Mouse (Mus musculus): ENCODE data around the gene Epsti1. TPM values are rescaled to one million over a fixed set of nuclear protein-coding genes. Genes with fewer than 3 reads are reported as not detected.

The Epsti1 gene
- polyA plus RNA-seq, 1 experiment from 2014 or later = 6.7 TPM

DNA sequence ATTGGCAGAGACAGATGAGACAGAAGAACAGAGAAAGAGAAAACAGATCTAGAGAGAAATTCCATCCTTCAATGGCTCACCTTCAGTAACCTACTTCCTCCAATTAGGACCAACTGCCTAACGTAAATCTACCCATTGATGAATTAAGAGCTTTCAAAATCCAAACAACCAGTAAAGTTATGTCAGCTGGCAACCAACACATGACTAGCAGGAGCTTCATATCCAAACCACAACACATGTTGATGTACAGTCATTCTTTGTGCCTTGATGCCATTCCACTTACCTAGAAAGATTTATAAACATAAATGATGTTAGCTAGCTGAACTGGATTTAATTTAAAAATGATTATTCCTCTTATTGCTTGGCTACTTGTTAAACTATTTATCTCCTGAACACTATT, 22.0 kb upstream of the Epsti1 start:
- Histone ChIP-seq H3K9ac (no peak overlapping the region), H3K27me3 (replicated peaks) (no peaks in the 10 kb centered on the region), H3K36me3 (no peaks in the 10 kb centered on the region), H3K4me1 (replicated peaks) (no peaks in the 10 kb centered on the region), H3K9me3 (no peaks in the 10 kb centered on the region), H3K27ac (no peak overlapping the region), H3K4me2 (replicated peaks) (no peak overlapping the region), H3K4me3 (replicated peaks) (no peak overlapping the region)
- 66% methylated on average over 1 of the region's 1 CpGs for WGBS
- ATAC-seq = no peak

DNA sequence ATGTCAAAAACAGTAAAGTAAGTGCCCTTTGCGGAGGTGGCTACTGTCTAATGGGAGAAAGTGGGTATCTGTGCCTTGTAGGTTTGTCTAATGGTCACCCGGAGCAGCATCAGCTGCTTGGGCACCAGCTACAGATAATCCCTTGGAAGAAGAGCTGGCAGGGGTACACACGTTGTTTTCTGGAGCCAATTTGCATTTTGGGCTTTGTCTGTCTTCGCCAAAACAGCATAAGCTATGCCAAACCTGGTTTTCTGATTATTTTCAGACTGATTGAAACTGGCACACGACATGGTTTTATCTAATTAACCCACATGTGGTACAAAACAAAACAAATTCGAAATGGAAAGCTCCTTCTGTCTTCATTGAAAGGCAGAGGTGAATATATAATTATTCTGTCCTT, 21.4 kb upstream of the Epsti1 start:
- no peak for ATAC-seq
- Histone ChIP-seq H3K27me3 (replicated peaks) (no peaks in the 10 kb centered on the region), H3K9me3 (no peaks in the 10 kb centered on the region), H3K9ac (no peak overlapping the region), H3K4me1 (replicated peaks) (no peaks in the 10 kb centered on the region), H3K4me2 (replicated peaks) (no peak overlapping the region), H3K36me3 (no peaks in the 10 kb centered on the region), H3K27ac (no peak overlapping the region), H3K4me3 (replicated peaks) (no peak overlapping the region)
- 73% methylated on average over 6 of the region's 6 CpGs for WGBS

DNA sequence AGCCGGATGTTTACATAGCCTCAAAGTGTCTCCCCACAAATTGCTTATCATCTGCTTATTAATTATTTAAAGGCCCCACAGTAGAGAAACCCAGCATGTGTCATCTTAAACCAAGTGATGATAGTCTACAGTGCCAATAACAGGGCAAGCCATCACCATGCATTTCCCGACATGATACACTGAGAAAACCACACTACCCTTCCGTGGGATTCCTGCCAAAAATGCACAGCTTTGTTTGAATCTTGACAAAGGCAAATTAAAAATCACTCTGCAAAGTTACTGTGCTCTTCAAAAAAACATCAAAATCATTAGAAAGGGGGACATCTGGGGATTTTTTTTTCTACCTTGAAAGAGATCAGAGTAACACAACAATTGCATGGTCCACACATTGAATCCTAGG, 17.7 kb upstream of the Epsti1 start:
- H3K36me3 ChIP-seq = no peaks in the 10 kb centered on the region
- H3K27ac ChIP-seq = no peak overlapping the region

GRCm38 (mm10) chr14:77886941-77887340, 17.1 kb upstream of the Epsti1 start:
- no peak overlapping the region for H3K4me2 ChIP-seq (replicated peaks)
- H3K36me3 ChIP-seq = no peaks in the 10 kb centered on the region
- H3K4me1 ChIP-seq (replicated peaks) = no peaks in the 10 kb centered on the region
- H3K9me3 ChIP-seq = no peaks in the 10 kb centered on the region
- H3K9ac ChIP-seq = no peak overlapping the region
- WGBS = 90% methylated on average over 4 of the region's 4 CpGs
- H3K4me3 ChIP-seq (replicated peaks) = no peak overlapping the region
- no peak for ATAC-seq
- H3K27ac ChIP-seq = no peak overlapping the region
- no peaks in the 10 kb centered on the region for H3K27me3 ChIP-seq (replicated peaks)

More for the DNA sequence above, 17.7 kb upstream of the Epsti1 start:
- Histone ChIP-seq H3K4me2 (replicated peaks) (no peak overlapping the region), H3K4me1 (replicated peaks) (no peaks in the 10 kb centered on the region), H3K27me3 (replicated peaks) (no peaks in the 10 kb centered on the region), H3K9ac (no peak overlapping the region), H3K9me3 (no peaks in the 10 kb centered on the region), H3K4me3 (replicated peaks) (no peak overlapping the region)
- no peak for ATAC-seq
- WGBS = 75% methylated on average over 3 of the region's 3 CpGs

DNA sequence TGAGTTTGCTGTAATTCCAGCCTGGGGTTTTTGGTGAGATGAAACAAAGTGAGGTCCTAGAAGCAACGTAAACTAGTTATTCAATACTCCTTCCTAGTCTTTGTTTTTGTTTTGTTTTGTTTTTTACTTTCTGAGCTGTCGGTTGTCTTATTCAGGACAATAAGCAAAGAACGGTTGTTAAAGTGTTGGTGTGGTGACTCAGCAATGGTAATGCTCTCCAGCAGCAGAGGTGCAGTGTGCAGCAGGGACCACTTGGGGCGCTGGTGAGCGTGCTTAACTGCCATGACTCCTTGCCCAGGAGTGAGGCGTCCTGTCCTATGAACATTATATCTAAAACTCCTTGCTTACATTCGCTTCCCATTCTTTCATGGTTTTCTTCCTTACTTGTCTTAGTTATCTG, 14.1 kb upstream of the Epsti1 start:
- Histone ChIP-seq H3K9me3 (no peaks in the 10 kb centered on the region), H3K27me3 (replicated peaks) (no peaks in the 10 kb centered on the region), H3K4me1 (replicated peaks) (no peaks in the 10 kb centered on the region), H3K4me3 (replicated peaks) (no peak overlapping the region), H3K27ac (no peak overlapping the region), H3K4me2 (replicated peaks) (no peak overlapping the region), H3K9ac (no peak overlapping the region), H3K36me3 (no peaks in the 10 kb centered on the region)
- 88% methylated on average over 7 of the region's 7 CpGs for WGBS
- no peak for ATAC-seq

- Histone ChIP-seq H3K36me3 (no peaks in the 10 kb centered on the region), H3K9me3 (no peaks in the 10 kb centered on the region), H3K4me1 (replicated peaks) (no peaks in the 10 kb centered on the region), H3K4me3 (replicated peaks) (no peak overlapping the region), H3K4me2 (replicated peaks) (no peak overlapping the region), H3K9ac (no peak overlapping the region), H3K27me3 (replicated peaks) (no peaks in the 10 kb centered on the region), H3K27ac (no peak overlapping the region)
- ATAC-seq = no peak
- WGBS = 80% methylated on average over 3 of the region's 3 CpGs
These were observed 8.1 kb upstream of the Epsti1 start for GRCm38 (mm10) chr14:77895951-77896350.

DNA sequence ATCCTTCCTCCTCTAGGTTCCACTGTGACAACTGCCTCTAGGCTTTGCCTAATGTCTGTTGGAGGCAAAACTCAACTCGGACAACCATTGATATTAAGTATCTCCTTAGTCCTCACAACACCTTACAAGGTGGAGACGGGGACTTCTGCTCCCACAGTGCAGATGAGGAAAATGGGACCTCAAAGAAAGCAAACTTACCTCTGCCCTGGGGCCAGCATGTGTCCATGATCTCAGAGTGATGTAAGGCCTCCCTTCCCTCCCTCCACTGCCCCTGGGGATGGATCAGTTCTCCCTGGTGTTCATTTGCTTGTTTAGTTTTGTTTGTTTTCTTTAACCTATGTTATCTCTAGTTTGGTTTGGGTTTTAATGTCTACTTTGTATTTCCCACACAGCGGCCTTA, 1.5 kb upstream of the Epsti1 start:
- WGBS = 94% methylated on average over 3 of the region's 3 CpGs

DNA sequence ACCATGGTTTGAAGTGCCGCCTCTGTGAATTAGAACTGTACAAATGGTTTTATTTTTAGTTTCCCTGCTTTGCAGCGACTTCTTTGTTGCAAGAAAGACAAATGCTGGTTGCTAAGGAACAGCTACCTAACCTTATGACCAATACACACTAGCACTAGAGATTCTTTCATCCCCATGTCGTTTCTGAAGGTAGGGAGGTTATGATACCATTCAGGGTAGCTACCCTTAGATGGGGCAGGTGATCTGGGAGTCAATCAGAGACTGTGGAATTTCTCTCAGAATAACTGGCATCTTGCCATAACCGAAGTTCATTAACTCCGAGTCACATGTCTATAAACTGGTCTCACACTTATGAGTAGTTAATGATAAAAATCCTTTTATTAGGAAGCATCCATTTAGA, 1.4 kb downstream of the Epsti1 start:
- Histone ChIP-seq H3K9ac (no peak overlapping the region), H3K27me3 (replicated peaks) (no peaks in the 10 kb centered on the region), H3K4me2 (replicated peaks) (no peak overlapping the region), H3K27ac (no peak overlapping the region), H3K9me3 (no peaks in the 10 kb centered on the region), H3K36me3 (no peaks in the 10 kb centered on the region), H3K4me1 (replicated peaks) (no peaks in the 10 kb centered on the region), H3K4me3 (replicated peaks) (no peak overlapping the region)
- no peak for ATAC-seq
- WGBS = 66% methylated on average over 5 of the region's 5 CpGs

More for the DNA sequence above, 1.5 kb upstream of the Epsti1 start:
- no peak overlapping the region for H3K4me3 ChIP-seq (replicated peaks)
- H3K4me1 ChIP-seq (replicated peaks) = no peaks in the 10 kb centered on the region
- H3K9me3 ChIP-seq = no peaks in the 10 kb centered on the region
- no peak overlapping the region for H3K9ac ChIP-seq
- H3K36me3 ChIP-seq = no peaks in the 10 kb centered on the region
- ATAC-seq = no peak
- no peaks in the 10 kb centered on the region for H3K27me3 ChIP-seq (replicated peaks)
- no peak overlapping the region for H3K27ac ChIP-seq
- no peak overlapping the region for H3K4me2 ChIP-seq (replicated peaks)

- H3K4me1 ChIP-seq (replicated peaks) = no peaks in the 10 kb centered on the region
- no peak for ATAC-seq
- no peaks in the 10 kb centered on the region for H3K27me3 ChIP-seq (replicated peaks)
- H3K4me2 ChIP-seq (replicated peaks) = no peak overlapping the region
- H3K27ac ChIP-seq = no peak overlapping the region
- WGBS = 87% methylated on average over 5 of the region's 5 CpGs
- no peaks in the 10 kb centered on the region for H3K36me3 ChIP-seq
- no peaks in the 10 kb centered on the region for H3K9me3 ChIP-seq
- H3K9ac ChIP-seq = no peak overlapping the region
- H3K4me3 ChIP-seq (replicated peaks) = no peak overlapping the region
These were observed 2.5 kb downstream of the Epsti1 start for GRCm38 (mm10) chr14:77906586-77906985.

GRCm38 (mm10) chr14:77915776-77916175, 11.7 kb downstream of the Epsti1 start:
- WGBS = 93% methylated on average over 5 of the region's 5 CpGs
- H3K9me3 ChIP-seq = no peaks in the 10 kb centered on the region
- no peaks in the 10 kb centered on the region for H3K4me1 ChIP-seq (replicated peaks)
- no peaks in the 10 kb centered on the region for H3K36me3 ChIP-seq
- H3K4me3 ChIP-seq (replicated peaks) = no peak overlapping the region
- no peak overlapping the region for H3K27ac ChIP-seq
- H3K27me3 ChIP-seq (replicated peaks) = no peaks in the 10 kb centered on the region
- H3K9ac ChIP-seq = no peak overlapping the region
- H3K4me2 ChIP-seq (replicated peaks) = no peak overlapping the region
- ATAC-seq = no peak

- no peak for ATAC-seq
- no peak overlapping the region for H3K9ac ChIP-seq
- no peaks in the 10 kb centered on the region for H3K36me3 ChIP-seq
- 92% methylated on average over 8 of the region's 8 CpGs for WGBS
- no peak overlapping the region for H3K4me2 ChIP-seq (replicated peaks)
- no peak overlapping the region for H3K27ac ChIP-seq
- H3K4me1 ChIP-seq (replicated peaks) = no peaks in the 10 kb centered on the region
- H3K4me3 ChIP-seq (replicated peaks) = no peak overlapping the region
- no peaks in the 10 kb centered on the region for H3K27me3 ChIP-seq (replicated peaks)
- no peaks in the 10 kb centered on the region for H3K9me3 ChIP-seq
These were observed 17.6 kb downstream of the Epsti1 start for GRCm38 (mm10) chr14:77921641-77922040.

DNA sequence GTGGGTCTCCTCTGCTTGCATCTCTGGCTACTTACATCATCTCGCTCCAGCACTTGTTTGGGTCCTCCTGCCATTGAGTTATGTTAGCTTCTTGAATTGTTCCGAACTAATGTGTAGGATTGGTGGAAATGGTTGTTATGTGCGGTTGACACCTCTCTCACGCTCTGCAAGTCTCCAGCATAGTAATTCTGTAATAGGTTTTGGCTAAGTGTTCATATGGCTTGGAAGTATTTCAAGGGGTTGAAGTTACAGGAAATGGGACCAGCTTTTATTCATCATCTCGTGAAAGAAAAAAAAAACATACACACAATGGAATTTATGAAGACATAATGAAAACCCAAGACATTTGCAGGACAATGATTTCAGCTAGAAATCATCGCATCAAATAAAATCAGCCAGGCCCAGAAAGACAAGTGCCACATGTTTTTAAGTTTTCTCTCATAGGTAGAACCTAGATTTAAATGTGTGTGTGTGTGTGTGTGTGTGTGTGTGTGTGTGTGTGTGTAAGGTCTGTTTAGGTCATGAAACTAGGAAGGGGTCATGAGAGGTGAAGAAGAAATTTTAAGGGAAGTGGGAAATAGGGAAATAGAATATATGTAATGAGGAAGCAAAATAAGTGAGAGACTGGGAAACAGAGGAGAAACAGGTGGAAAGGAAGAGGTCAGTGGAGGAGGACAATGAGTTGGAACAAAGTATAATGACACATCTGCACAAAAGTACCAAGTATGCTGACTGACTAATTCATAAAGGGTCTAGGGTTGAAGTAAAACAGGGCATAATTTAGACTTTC, 19.2 kb downstream of the Epsti1 start:
- H3K4me2 ChIP-seq (replicated peaks) = no peak overlapping the region
- no peaks in the 10 kb centered on the region for H3K36me3 ChIP-seq
- no peaks in the 10 kb centered on the region for H3K9me3 ChIP-seq
- ATAC-seq = no peak
- no peaks in the 10 kb centered on the region for H3K27me3 ChIP-seq (replicated peaks)
- no peak overlapping the region for H3K4me3 ChIP-seq (replicated peaks)
- H3K9ac ChIP-seq = no peak overlapping the region
- H3K27ac ChIP-seq = no peak overlapping the region
- H3K4me1 ChIP-seq (replicated peaks) = no peaks in the 10 kb centered on the region
- 55% methylated on average over 6 of the region's 6 CpGs for WGBS

DNA sequence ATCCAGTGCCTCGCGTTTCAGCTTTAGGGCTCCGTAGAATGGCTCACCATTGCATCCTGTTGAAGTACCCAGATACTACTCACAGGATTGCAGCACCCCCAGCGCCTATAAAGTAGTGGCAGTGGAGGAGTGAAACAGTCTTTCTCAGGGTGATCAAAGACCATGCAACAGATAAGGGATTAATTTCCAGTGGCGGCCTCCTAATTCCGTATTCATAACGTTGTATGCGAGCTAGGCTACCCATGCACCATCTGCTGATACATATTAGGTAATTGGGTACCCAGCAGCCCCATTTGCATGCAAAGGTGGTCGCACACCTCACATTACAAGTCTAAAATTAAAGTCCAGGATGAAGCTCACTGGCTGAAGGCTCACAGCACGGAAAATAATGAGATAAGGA, 21.4 kb downstream of the Epsti1 start:
- Histone ChIP-seq H3K4me1 (replicated peaks) (0 out of 2 replicates have a peak, but pooled peaks cover 2% of the 10 kb centered on the region), H3K4me2 (replicated peaks) (no peak overlapping the region), H3K27ac (no peak overlapping the region), H3K36me3 (no peaks in the 10 kb centered on the region), H3K27me3 (replicated peaks) (no peaks in the 10 kb centered on the region), H3K4me3 (replicated peaks) (no peak overlapping the region), H3K9me3 (no peaks in the 10 kb centered on the region), H3K9ac (no peak overlapping the region)
- no peak for ATAC-seq
- WGBS = 88% methylated on average over 10 of the region's 10 CpGs

All from intestine, embryonic 15.5 days (tissue).